Mouse (Mus musculus) lung, embryonic 16.5 days (tissue): ENCODE measurements around the gene Dnajb5. TPM values are rescaled to one million over a fixed set of nuclear protein-coding genes. Genes with fewer than 3 reads are reported as not detected.

Experiments used
- ATAC-seq: fragments of 200-750 bp; cut with Nextera tagmentation; 2 replicates; pipeline ENCODE4 v1.8.0; 2017; ENCODE audit warnings: low read depth, mild to moderate bottlenecking, moderate library complexity
- H3K27ac ChIP-seq: fragments of 300-500 bp; sonication (generic); 2 replicates; pipeline ENCODE4 v1.5.1; 2014; ENCODE audit warnings: mild to moderate bottlenecking, control low read depth, low read length
- H3K27me3 ChIP-seq: fragments of 300-500 bp; sonication (generic); 2 replicates; pipeline ENCODE4 v1.6.1; 2014; ENCODE audit warnings: low read depth, low read length, mixed read lengths; ENCODE audit not compliant: control insufficient read depth, insufficient read depth
- H3K36me3 ChIP-seq: fragments of 300-500 bp; sonication (generic); 2 replicates; pipeline ENCODE4 v1.6.1; 2014; ENCODE audit warnings: low read length; ENCODE audit not compliant: control insufficient read depth, insufficient read depth
- H3K4me1 ChIP-seq: fragments of 300-500 bp; sonication (generic); replicated peaks from 2 replicates; pipeline ENCODE4 v1.6.1; 2014; ENCODE audit warnings: low read length, mixed read lengths; ENCODE audit not compliant: control insufficient read depth, insufficient read depth
- H3K4me2 ChIP-seq: fragments of 300-500 bp; sonication (generic); 2 replicates; pipeline ENCODE4 v1.6.1; 2014; ENCODE audit warnings: low read depth, low read length, control low read depth
- H3K4me3 ChIP-seq: fragments of 300-500 bp; sonication (generic); 2 replicates; pipeline ENCODE4 v1.5.1; 2014; ENCODE audit warnings: mild to moderate bottlenecking, low read length, control low read depth
- H3K9ac ChIP-seq: fragments of 300-500 bp; sonication (generic); 2 replicates; pipeline ENCODE4 v1.6.1; 2014; ENCODE audit warnings: low read length, control low read depth
- H3K9me3 ChIP-seq: fragments of 300-500 bp; sonication (generic); 2 replicates; pipeline ENCODE4 v1.6.1; 2016; ENCODE audit warnings: low read length; ENCODE audit not compliant: control insufficient read depth
- WGBS: fragments of 180-500 bp; shearing (Covaris S2); extraction: QIAGEN DNeasy Blood & Tissue Kit; methylation state at CpG from one replicate; pipeline ENCODE4 v1.1.7; 2014; 5-methylcytosine and 5-hydroxymethylcytosine counted together
- polyA plus RNA-seq: library from polyadenylated mRNA; unstranded; fragments of >200 nt; fragmentation: Nextera tagmentation; extraction: Ambion mirVana; gene quantifications from 2 replicates; pipeline ENCODE4 v1.2.1, GENCODE M21; 2015

Gene Dnajb5
- polyA plus RNA-seq, 1 experiment from 2014 or later, result 7.3 TPM

- WGBS, result 1% methylated on average over 31 of the region's 90 CpGs
- Histone ChIP-seq H3K27me3 (peaks cover 47% of the 10 kb centered on the region), H3K9me3 (no peaks in the 10 kb centered on the region), H3K9ac (peak within 1 kb of the TSS; percentile 67), H3K36me3 (no peaks in the 10 kb centered on the region), H3K4me2 (peak within 1 kb of the TSS; percentile 96), H3K4me1 (peaks cover 4% of the 10 kb centered on the region; the same call in 1 of the 2 replicates), H3K27ac (no peak within 1 kb of the TSS), H3K4me3 (peak within 1 kb of the TSS; percentile 65)
- peak; percentile 83 for ATAC-seq
Measured at GRCm38 (mm10) chr4:42916617-42917401, 32.8 kb upstream of the Dnajb5 start, which contains the start of gene Phf24. Phf24 (plus strand) TSS chr4:42916660.

GRCm38 (mm10) chr4:42917402-42917774 is 32.2 kb upstream of the Dnajb5 start:
- H3K9ac ChIP-seq, result peak overlapping the region; percentile 67
- ATAC-seq, result peak; percentile 46
- peak overlapping the region; percentile 65 for H3K4me3 ChIP-seq
- H3K27ac ChIP-seq, result no peak overlapping the region
- 5% methylated on average over 16 of the region's 26 CpGs for WGBS
- no peaks in the 10 kb centered on the region for H3K9me3 ChIP-seq
- no peaks in the 10 kb centered on the region for H3K36me3 ChIP-seq
- H3K27me3 ChIP-seq, result peaks cover 47% of the 10 kb centered on the region
- peak overlapping the region; percentile 96 for H3K4me2 ChIP-seq
- peaks cover 4% of the 10 kb centered on the region; the same call in 1 of the 2 replicates for H3K4me1 ChIP-seq

- Histone ChIP-seq H3K36me3 (no peaks in the 10 kb centered on the region), H3K4me3 (no peak overlapping the region), H3K9me3 (no peaks in the 10 kb centered on the region), H3K27ac (no peak overlapping the region), H3K4me2 (no peak overlapping the region), H3K4me1 (peaks cover 4% of the 10 kb centered on the region; the same call in 1 of the 2 replicates), H3K9ac (no peak overlapping the region), H3K27me3 (peaks cover 33% of the 10 kb centered on the region)
- ATAC-seq, result no peak
- 39% methylated on average over 9 of the region's 9 CpGs for WGBS
Measured at GRCm38 (mm10) chr4:42920726-42921125, 28.9 kb upstream of the Dnajb5 start.

- WGBS, result 59% methylated on average over 2 of the region's 2 CpGs
- no peak overlapping the region for H3K9ac ChIP-seq
- ATAC-seq, result no peak
- H3K4me1 ChIP-seq, result peaks cover 3% of the 10 kb centered on the region; the same call in 1 of the 2 replicates
- H3K27ac ChIP-seq, result no peak overlapping the region
- no peak overlapping the region for H3K4me2 ChIP-seq
- H3K27me3 ChIP-seq, result peaks cover 25% of the 10 kb centered on the region
- H3K4me3 ChIP-seq, result no peak overlapping the region
- H3K36me3 ChIP-seq, result no peaks in the 10 kb centered on the region
- H3K9me3 ChIP-seq, result no peaks in the 10 kb centered on the region
Measured at GRCm38 (mm10) chr4:42921536-42921935, 28.1 kb upstream of the Dnajb5 start.

GRCm38 (mm10) chr4:42922056-42922455 is 27.6 kb upstream of the Dnajb5 start:
- H3K9me3 ChIP-seq, result no peaks in the 10 kb centered on the region
- 61% methylated on average over 6 of the region's 6 CpGs for WGBS
- H3K9ac ChIP-seq, result no peak overlapping the region
- H3K27ac ChIP-seq, result no peak overlapping the region
- H3K4me1 ChIP-seq, result no peaks in the 10 kb centered on the region
- H3K36me3 ChIP-seq, result no peaks in the 10 kb centered on the region
- H3K4me2 ChIP-seq, result no peak overlapping the region
- no peak for ATAC-seq
- H3K4me3 ChIP-seq, result no peak overlapping the region
- peaks cover 20% of the 10 kb centered on the region for H3K27me3 ChIP-seq

GRCm38 (mm10) chr4:42922461-42922860 is 27.2 kb upstream of the Dnajb5 start:
- H3K4me3 ChIP-seq, result no peak overlapping the region
- no peak for ATAC-seq
- no peaks in the 10 kb centered on the region for H3K4me1 ChIP-seq
- H3K36me3 ChIP-seq, result no peaks in the 10 kb centered on the region
- H3K9ac ChIP-seq, result no peak overlapping the region
- WGBS, result 81% methylated on average over 8 of the region's 8 CpGs
- no peaks in the 10 kb centered on the region for H3K9me3 ChIP-seq
- no peak overlapping the region for H3K27ac ChIP-seq
- H3K4me2 ChIP-seq, result no peak overlapping the region
- peaks cover 16% of the 10 kb centered on the region for H3K27me3 ChIP-seq

GRCm38 (mm10) chr4:42924095-42924710 is 25.4 kb upstream of the Dnajb5 start:
- Histone ChIP-seq H3K4me2 (no peak overlapping the region), H3K9me3 (no peaks in the 10 kb centered on the region), H3K36me3 (no peaks in the 10 kb centered on the region), H3K4me3 (no peak overlapping the region), H3K9ac (no peak overlapping the region), H3K27ac (no peak overlapping the region), H3K4me1 (no peaks in the 10 kb centered on the region), H3K27me3 (no peaks in the 10 kb centered on the region; the same call in 1 of the 2 replicates)
- 73% methylated on average over 13 of the region's 13 CpGs for WGBS
- no peak for ATAC-seq

GRCm38 (mm10) chr4:42928209-42928608 is 21.4 kb upstream of the Dnajb5 start:
- 77% methylated on average over 5 of the region's 5 CpGs for WGBS

GRCm38 (mm10) chr4:42928952-42929351 is 20.7 kb upstream of the Dnajb5 start:
- Histone ChIP-seq H3K27ac (no peak overlapping the region), H3K36me3 (no peaks in the 10 kb centered on the region), H3K9me3 (no peaks in the 10 kb centered on the region), H3K4me1 (no peaks in the 10 kb centered on the region), H3K27me3 (no peaks in the 10 kb centered on the region; the same call in 1 of the 2 replicates), H3K4me3 (no peak overlapping the region), H3K9ac (no peak overlapping the region), H3K4me2 (no peak overlapping the region)
- no peak for ATAC-seq
- WGBS, result 82% methylated on average over 9 of the region's 9 CpGs

More at GRCm38 (mm10) chr4:42928209-42928608, 21.4 kb upstream of the Dnajb5 start:
- no peak overlapping the region for H3K9ac ChIP-seq
- H3K27me3 ChIP-seq, result no peaks in the 10 kb centered on the region; the same call in 1 of the 2 replicates
- no peaks in the 10 kb centered on the region for H3K9me3 ChIP-seq
- no peak overlapping the region for H3K4me2 ChIP-seq
- no peak overlapping the region for H3K4me3 ChIP-seq
- H3K36me3 ChIP-seq, result no peaks in the 10 kb centered on the region
- ATAC-seq, result no peak
- no peaks in the 10 kb centered on the region for H3K4me1 ChIP-seq
- H3K27ac ChIP-seq, result no peak overlapping the region
